Mouse (Mus musculus) heart, adult 18-20 months (tissue): ENCODE data around the gene Col6a6. TPM values are rescaled to one million over a fixed set of nuclear protein-coding genes. Genes with fewer than 3 reads are reported as not detected.

ENCODE experiments used
- DNase-seq, 2 experiments: peaks; one replicate each; pipeline ENCODE4 v3.0.0; 2021 to 2022; ENCODE audit warnings: mixed read lengths in 1 of 2
- total RNA-seq, 2 experiments: library from RNA; stranded (reverse); gene quantifications; 2 replicates each; pipeline ENCODE4 v1.2.3; 2021

Col6a6 gene
- total RNA-seq, 2 experiments from 2014 or later, result 2.8 to 3.5 TPM

DNA sequence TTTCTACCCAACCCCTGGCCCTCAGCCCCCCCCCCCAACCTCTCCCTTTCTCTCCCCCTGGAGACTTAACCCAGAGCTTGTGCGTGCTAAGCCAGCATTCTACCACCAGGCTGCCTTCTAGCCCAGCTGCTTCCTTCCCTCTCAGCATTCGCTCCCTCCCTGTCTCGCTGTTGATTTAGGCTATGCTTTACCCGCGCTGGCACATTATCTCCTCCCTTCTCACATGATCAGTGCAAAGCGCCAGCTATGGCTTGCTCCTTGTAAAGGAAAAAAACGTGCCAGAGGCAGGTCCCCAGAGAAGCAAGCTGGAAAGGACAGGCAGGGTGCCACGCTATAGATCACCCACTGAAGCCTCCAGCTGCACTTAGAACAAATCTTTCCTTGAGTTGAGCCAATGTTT, 90.5 kb downstream of the Col6a6 start:
- peak; percentile 59 for DNase-seq

- no peak for DNase-seq
Observed at GRCm38 (mm10) chr9:105735195-105735594, 92.8 kb downstream of the Col6a6 start.

GRCm38 (mm10) chr9:105734651-105735050, 93.3 kb downstream of the Col6a6 start:
- DNase-seq, result no peak

DNA sequence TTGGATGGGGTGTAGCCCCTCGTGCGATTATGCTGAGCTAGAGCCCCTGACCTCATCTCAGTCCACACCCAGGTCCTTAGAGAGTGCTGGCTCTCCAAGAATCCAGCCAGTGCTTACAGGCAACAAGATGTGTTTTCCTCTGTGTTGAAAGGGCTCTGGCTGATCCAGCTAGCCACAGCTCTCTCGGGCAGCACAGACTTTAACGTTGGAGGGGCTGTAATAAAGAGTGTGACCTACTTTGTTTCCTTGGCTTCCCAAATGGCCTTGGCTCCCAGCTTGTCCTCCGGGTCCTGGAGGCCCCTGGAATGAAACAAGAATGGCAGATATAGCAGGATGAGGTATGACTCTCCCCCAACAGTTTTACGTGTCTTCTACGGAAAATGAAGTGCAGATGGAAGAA, 96.0 kb downstream of the Col6a6 start:
- DNase-seq, result peak; percentile 59 to 82

DNA sequence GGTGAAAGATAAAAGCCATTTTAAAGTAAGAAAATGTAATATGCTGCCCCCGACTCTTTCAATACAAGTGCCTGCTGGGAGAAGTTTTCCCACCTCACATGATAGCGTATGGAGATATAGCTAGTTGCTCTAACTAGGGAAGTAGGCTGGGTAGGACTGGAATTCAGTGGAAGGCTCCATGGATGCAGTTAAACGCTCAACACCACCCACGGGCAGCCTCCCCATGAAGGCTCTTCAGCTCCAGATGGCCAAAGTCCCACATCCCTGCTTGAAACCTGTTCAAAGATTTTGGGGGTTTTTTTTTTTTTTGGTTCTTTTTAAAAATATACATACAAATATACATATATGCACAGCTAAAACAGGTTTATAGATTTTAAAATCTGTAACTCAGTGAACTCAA, 107.5 kb downstream of the Col6a6 start:
- no peak for DNase-seq

- DNase-seq, result peak; percentile 11 to 19
Observed at GRCm38 (mm10) chr9:105719851-105720395, 108.0 kb downstream of the Col6a6 start.

DNA sequence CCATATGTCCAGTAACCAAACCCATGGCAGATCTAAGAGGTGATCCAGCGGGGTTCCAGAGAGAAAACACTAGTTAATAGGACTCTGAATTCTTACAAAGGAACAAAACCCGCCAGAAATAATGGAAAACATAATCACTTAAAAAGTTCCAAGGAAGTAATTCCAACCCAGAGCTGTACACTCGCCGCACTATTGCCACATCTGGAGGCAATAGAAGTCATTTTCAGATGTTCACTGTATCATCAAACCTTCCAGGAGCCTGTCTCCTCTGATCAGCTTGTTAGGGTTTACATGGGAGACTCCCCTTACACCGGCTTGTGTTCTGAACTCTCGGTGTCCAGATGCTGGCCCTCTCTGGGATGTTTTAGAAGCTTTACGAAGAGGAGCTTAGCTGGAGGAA, 108.6 kb downstream of the Col6a6 start:
- DNase-seq, result no peak

DNA sequence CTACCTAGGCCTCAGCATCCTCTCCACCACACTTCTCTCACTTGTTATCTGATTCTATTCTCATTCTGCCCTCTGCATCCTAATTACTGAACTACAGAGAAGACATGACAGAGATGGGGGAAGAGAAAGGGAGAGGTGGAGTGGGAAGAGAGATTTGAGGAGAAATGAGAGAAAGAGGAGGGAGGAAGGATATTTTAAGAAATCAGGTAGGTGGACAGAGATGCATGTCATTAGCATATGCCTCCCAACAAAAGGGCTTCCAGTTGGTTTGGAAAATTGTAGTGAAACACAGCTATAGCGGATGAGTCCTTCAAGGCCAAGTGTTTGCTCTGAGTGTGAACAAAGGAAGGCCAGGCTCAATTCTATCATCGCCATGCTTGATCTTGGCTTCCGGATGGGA, 115.9 kb downstream of the Col6a6 start:
- no peak for DNase-seq

GRCm38 (mm10) chr9:105705011-105705410, 122.9 kb downstream of the Col6a6 start:
- DNase-seq, result no peak

DNA sequence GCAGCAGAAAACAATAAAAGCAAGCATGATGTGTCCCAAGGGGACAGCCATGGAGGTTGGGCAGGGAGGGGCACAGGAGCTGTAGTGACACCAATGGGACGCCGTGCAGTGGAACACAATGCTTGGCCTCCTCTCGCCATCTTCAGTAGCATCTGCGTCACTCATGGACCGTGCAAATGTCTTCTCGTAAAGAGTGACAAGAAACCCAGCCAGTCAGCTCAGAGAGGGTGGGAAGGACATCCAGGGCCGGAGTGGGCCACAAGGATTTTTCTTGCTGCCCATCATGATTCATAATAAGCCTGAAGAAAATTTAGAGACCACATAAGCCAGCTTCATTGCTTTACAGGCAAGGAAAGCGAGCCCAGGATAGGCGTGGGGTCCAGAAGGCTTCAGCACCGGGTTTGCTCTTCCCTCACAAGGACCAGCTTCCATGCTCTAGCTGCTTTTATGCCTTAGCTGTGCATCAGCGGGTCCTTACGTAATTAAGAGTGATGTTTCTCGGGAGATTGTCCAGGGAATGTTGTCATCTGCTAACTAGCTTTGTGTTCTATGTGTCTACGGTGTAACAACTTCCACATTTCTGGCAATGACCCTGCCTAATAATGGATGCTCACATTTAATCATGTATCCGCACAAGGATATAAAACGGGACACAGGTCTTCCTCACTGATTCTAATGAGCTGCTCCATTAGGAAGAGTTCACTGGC, 123.6 kb downstream of the Col6a6 start:
- DNase-seq, result no peak

DNA sequence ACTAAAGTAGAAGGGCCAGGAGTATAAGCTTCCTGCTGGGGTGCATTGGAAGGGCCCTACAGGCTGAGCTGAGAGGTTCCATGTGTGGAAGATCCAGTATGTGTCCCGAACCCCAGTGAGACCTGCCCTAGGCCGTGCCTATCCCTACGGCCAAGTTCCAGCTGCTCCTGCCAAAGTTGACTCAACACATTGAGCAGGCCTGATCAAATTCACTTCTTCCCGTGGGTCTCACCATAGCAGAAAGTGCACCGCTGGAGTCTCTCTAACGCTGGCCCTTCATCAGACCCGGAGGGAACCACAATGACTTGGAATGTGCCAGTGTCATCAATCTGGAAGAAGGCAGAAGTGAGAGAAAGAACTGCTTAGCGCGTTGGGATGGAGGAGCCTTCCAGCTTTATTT, 126.0 kb downstream of the Col6a6 start:
- DNase-seq, result peak; percentile 19 to 36

GRCm38 (mm10) chr9:105700702-105701101, 127.3 kb downstream of the Col6a6 start:
- no peak for DNase-seq

DNA sequence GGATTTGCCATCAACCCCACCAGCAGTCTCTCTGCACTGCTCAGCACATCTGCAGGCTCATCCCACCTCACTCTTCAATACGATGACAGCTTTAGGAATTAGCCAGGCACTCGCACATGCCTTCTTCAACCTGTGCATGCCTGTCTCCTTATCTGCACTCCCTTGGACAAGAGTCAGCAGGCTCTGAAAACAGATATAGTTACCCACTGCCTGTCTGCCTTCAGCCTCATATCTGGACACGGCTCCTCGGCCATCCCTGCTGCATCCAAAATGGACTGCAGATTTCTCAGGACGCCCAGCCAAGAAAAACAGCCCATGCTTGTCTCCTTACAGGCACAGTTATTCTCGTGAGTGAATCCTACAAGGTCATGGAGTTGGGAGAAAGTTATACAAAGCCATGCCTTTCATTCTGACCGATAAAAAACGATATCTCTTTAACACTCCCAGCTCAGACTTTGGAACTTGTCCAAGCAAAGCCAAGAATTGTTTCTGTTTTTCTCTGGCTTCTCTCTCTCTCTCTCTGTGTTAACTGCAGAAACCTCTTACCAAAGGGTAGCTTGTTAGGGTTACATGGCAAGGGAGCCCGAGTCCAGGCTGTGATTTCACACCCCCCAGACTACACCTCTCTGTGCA, 130.1 kb downstream of the Col6a6 start:
- peak; percentile 59 to 72 for DNase-seq

- peak in 1 of 2 experiments; percentile 23 for DNase-seq
Observed at GRCm38 (mm10) chr9:105696818-105697564, 131.0 kb downstream of the Col6a6 start.

DNA sequence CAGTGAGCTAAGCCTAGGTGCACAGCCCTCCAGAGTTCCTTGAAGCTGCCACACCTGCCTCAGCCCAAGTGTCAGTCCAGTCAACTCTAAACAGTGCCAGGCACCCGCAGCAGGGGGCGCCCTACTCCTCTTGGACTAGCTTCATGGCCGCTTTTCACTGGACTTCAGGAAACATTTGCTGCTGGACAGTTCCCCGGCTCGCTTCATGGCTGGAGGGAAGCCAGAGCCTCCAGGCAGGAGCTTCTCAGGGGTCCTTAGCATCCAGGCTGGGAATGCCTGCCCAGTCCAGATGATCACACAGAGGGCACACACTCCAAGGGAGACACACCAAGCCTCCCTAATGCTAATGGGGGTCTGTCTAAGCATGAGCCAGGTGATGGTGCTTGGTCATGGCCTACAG, 134.1 kb downstream of the Col6a6 start:
- peak; percentile 72 to 92 for DNase-seq

- no peak for DNase-seq
Observed at GRCm38 (mm10) chr9:105693056-105693455, 134.9 kb downstream of the Col6a6 start.

DNA sequence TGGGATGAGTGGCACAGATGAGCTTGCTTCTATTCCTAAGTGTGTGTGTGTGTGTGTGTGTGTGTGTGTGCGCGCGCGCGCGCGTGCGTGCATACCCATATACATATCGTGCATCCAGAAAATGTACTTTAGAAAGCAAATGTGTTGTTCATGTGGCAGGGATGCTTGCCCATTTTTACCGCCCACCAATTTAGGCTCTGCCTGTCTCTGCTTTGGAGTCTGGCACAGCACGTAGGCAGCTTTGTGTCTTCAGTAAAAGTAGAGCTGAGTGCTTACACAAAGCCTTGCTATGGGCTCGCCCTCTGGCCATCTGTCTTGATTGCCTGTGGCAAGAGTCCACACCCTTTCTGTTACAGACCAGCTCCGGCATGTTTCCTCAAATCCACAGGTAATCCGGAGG, 135.5 kb downstream of the Col6a6 start:
- no peak for DNase-seq

DNA sequence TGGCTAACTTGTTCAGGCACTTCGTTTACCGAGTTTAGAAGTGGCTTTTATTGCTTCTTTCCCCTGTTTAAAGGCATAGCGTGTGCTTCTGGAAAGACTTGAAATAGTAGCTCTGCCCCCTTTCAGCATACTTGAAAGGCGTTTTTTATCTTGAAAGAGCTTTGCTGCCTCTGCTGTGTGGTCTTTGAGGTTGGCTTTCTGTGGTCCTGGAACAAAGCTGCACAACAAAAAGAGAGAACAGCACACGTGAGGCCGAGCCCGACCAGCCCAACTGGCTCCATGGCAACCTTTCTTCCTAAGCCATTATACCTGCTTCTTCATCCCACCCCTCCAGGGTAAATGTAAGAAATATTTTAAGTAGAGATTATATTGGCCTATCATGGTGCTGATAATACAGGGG, 138.5 kb downstream of the Col6a6 start:
- DNase-seq, result no peak

GRCm38 (mm10) chr9:105684549-105685165, 143.3 kb downstream of the Col6a6 start:
- DNase-seq, result peak; percentile 6 to 7

- no peak for DNase-seq
Observed at GRCm38 (mm10) chr9:105681386-105681785, 146.6 kb downstream of the Col6a6 start.

- DNase-seq, result no peak
Observed at GRCm38 (mm10) chr9:105675941-105676340, 152.0 kb downstream of the Col6a6 start.

- DNase-seq, result no peak
Observed at GRCm38 (mm10) chr9:105672032-105672431, 155.9 kb downstream of the Col6a6 start.

GRCm38 (mm10) chr9:105670916-105671315, 157.0 kb downstream of the Col6a6 start:
- no peak for DNase-seq
